Mouse (Mus musculus) pancreas, adult 10 weeks (tissue): Measurements from ENCODE around the gene Neu4. TPM values are rescaled to one million over a fixed set of nuclear protein-coding genes. Genes with fewer than 3 reads are reported as not detected.

ENCODE experiments used
- polyA plus RNA-seq: library from polyadenylated mRNA; stranded (reverse); fragments of 350-450 nt; fragmentation: Illumina TruSeq; extraction: RNeasy Lipid Tissue Mini Kit (QIAGEN cat#74804); gene quantifications from one replicate; pipeline ENCODE4 v1.2.3, GENCODE M21; 2015; ENCODE audit warnings: low read depth, low replicate concordance; ENCODE audit not compliant: insufficient read depth

Neu4 gene
- not detected for polyA plus RNA-seq

DNA sequence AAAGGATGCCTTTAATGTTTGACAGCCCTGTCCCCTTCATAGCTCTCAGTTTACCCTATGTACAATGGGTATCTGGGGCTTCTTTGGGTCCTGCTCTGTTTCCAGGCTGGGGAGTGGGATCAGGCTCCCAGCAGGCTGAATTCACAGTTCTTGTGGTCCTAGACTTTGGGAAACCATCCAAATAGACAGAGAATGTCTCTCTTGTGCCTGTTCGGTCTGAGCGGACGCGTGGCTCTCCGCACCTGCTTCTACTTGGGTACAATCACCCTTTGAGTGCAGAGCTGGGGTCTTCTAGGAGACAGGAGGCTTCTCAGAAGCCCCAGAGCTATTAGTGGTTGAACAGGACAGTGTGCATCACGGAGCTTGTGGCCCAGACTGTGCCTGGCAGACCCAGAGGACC, at the start of gene Neu4:
Neu4 (plus strand) TSS at position 301 of the 400 bp plus-strand sequence.

DNA sequence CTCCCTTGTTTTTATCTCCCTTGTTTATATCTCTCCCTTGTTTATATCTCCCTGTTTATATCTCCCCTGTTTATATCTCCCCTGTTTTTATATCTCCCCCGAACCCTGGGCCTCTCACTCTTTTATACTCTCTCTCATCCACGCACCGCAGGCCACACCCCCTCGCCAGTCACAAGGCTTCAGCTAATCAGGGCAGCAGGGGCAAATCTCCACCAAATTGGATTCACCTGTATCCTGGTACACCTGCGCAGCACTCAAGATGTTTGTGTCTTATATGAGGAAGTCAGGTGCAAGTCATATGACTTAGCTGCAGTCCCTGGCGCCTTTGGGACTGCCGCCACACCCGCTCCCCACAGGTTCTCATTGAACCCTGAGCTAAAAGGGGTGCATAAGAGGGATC, 30.0 kb upstream of the Neu4 start, which contains the start of gene Gal3st2c:
Gal3st2c (plus strand) TSS at position 301 of the 400 bp plus-strand sequence.

GRCm38 (mm10) chr1:94052373-94052772, 32.1 kb downstream of the Neu4 start, which contains the start of gene Pdcd1:
Gene Pdcd1, minus strand, starts transcription at chr1:94052553.

Other genes with a start within 250 kb of the Neu4 start
- gene Dtymk, start 218.5 kb upstream of the Neu4 start, polyA plus RNA-seq, result 18.4 TPM
- gene Ing5, start 216.5 kb upstream of the Neu4 start, polyA plus RNA-seq, result 3.7 TPM
- 9.2 TPM for gene D2hgdh, start 195.5 kb upstream of the Neu4 start, polyA plus RNA-seq
- gene Gal3st2, start 159.1 kb upstream of the Neu4 start, polyA plus RNA-seq, result 0.37 TPM
- gene Gal3st2b, start 102.1 kb upstream of the Neu4 start, polyA plus RNA-seq, result not detected
- not detected for gene Gal3st2c, start 29.9 kb upstream of the Neu4 start, polyA plus RNA-seq
- not detected for gene Pdcd1, start 32.1 kb downstream of the Neu4 start, polyA plus RNA-seq